Mouse (Mus musculus) liver, embryonic 14.5 days (tissue): Measurements from ENCODE around the gene Cdca4. TPM values are rescaled to one million over a fixed set of nuclear protein-coding genes. Genes with fewer than 3 reads are reported as not detected.

Source experiments
- ATAC-seq: fragments of 200-750 bp; cut with Nextera tagmentation; 2 replicates; pipeline ENCODE4 v1.8.0; 2017; ENCODE audit warnings: moderate number of reproducible peaks, mild to moderate bottlenecking, moderate library complexity; ENCODE audit not compliant: insufficient read depth
- DNase-seq, 3 experiments: peaks; one replicate each; pipeline ENCODE4 v3.0.0-alpha.2; 2012 to 2013; ENCODE audit warnings: low read depth in 3 of 3, low spot score in 3 of 3
- H3K27ac ChIP-seq: fragments of 300-500 bp; sonication (generic); 2 replicates; pipeline ENCODE4 v1.5.1; 2014; ENCODE audit warnings: moderate library complexity, mild to moderate bottlenecking, control low read depth, inconsistent platforms
- H3K27me3 ChIP-seq: fragments of 300-500 bp; sonication (generic); 2 replicates; pipeline ENCODE4 v1.6.1; 2014; ENCODE audit warnings: mild to moderate bottlenecking, low read length, moderate library complexity; ENCODE audit not compliant: control insufficient read depth, insufficient read depth
- H3K36me3 ChIP-seq: fragments of 300-500 bp; sonication (generic); replicated peaks from 2 replicates; pipeline ENCODE4 v1.6.1; 2014; ENCODE audit warnings: low read depth; ENCODE audit not compliant: control insufficient read depth, insufficient read depth
- H3K4me1 ChIP-seq, 2 experiments: fragments of 200-500 bp in 1 of 2; fragments of 300-500 bp in 1 of 2; sonication (generic) in 1 of 2; replicated peaks; 2 replicates each; pipeline ENCODE4 v1.6.1; 2012 to 2014; ENCODE audit warnings: antibody characterized with exemption in 1 of 2, inconsistent platforms in 1 of 2, low read length in 1 of 2; ENCODE audit not compliant: control insufficient read depth in 2 of 2, insufficient read depth in 2 of 2
- H3K4me2 ChIP-seq: fragments of 300-500 bp; sonication (generic); 2 replicates; pipeline ENCODE4 v1.6.1; 2014; ENCODE audit warnings: low read depth, mild to moderate bottlenecking, control low read depth, moderate library complexity
- H3K4me3 ChIP-seq, 2 experiments: fragments of 200-500 bp in 1 of 2; fragments of 300-500 bp in 1 of 2; sonication (generic) in 1 of 2; 2 replicates each; pipeline ENCODE4 v1.5.1; 2012 to 2014; ENCODE audit warnings: low read depth in 2 of 2, low read length in 2 of 2, mild to moderate bottlenecking in 2 of 2, control low read depth in 1 of 2, inconsistent platforms in 1 of 2, moderate library complexity in 1 of 2; ENCODE audit not compliant: insufficient read depth in 1 of 2
- H3K9ac ChIP-seq: fragments of 300-500 bp; sonication (generic); replicated peaks from 2 replicates; pipeline ENCODE4 v1.6.1; 2014; ENCODE audit warnings: mild to moderate bottlenecking, control low read depth, moderate library complexity
- H3K9me3 ChIP-seq: fragments of 300-500 bp; sonication (generic); 2 replicates; pipeline ENCODE4 v1.6.1; 2016; ENCODE audit warnings: low read length, mixed read lengths; ENCODE audit not compliant: control insufficient read depth
- CTCF ChIP-seq: IDR thresholded peaks from 2 replicates; pipeline ENCODE4 v1.5.1; 2016; ENCODE audit warnings: antibody characterized with exemption, low read depth, control low read depth
- EP300 ChIP-seq: IDR thresholded peaks from 2 replicates; pipeline ENCODE4 v1.6.1; 2016; ENCODE audit warnings: antibody characterized with exemption, low read depth
- WGBS: fragments of 180-500 bp; shearing (Covaris S2); extraction: QIAGEN DNeasy Blood & Tissue Kit; methylation state at CpG from one replicate; pipeline ENCODE4 v1.1.7; 2014; ENCODE audit not compliant: insufficient replicate concordance; 5-methylcytosine and 5-hydroxymethylcytosine counted together
- polyA plus RNA-seq, 2 experiments: library from polyadenylated mRNA; depleted of rRNA in 1 of 2; stranded (reverse) in 1 of 2; unstranded in 1 of 2; fragments of >200 nt; fragmentation: Nextera tagmentation in 1 of 2; extraction: Ambion mirVana in 1 of 2; gene quantifications; 2 replicates each; pipeline versions ENCODE4 v1.2.1 to v1.2.3; 2012 to 2014

The Cdca4 gene
- polyA plus RNA-seq, 2 experiments, result 39.9 to 61.3 TPM

DNA sequence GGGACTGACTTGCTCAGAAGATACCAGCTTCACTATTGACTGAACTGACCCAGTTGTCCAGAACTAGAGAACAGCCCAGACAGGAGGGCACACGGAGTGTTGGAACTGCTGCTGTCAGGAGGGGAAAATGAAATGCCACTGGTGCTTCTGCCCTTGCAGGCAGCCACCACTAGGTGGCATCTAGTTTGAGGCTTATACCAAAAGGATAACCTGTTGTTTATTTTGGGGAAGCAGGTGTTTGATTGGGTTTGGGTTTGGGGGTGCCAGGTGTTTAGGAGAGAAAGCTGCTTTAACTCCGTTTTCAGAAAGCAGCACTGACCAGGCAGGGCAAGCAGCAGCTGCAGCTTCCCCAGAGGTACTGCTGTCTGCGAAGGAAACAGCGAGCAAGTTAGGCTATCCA lies 12.9 kb downstream of the Cdca4 start:
- TF ChIP-seq EP300 (no peak), CTCF (peak; percentile 90)
- Histone ChIP-seq H3K27me3 (no peaks in the 10 kb centered on the region), H3K4me1 (peaks cover 0 to 1% of the 10 kb centered on the region in 2 experiments; a peak in 1 of 4 replicates), H3K9ac (no peak overlapping the region), H3K27ac (no peak overlapping the region), H3K9me3 (no peaks in the 10 kb centered on the region), H3K4me3 (no peak overlapping the region), H3K36me3 (peaks cover 51% of the 10 kb centered on the region), H3K4me2 (no peak overlapping the region)
- ATAC-seq (no peak), DNase-seq (no peak)
- WGBS, result 61% methylated on average over 4 of the region's 4 CpGs

DNA sequence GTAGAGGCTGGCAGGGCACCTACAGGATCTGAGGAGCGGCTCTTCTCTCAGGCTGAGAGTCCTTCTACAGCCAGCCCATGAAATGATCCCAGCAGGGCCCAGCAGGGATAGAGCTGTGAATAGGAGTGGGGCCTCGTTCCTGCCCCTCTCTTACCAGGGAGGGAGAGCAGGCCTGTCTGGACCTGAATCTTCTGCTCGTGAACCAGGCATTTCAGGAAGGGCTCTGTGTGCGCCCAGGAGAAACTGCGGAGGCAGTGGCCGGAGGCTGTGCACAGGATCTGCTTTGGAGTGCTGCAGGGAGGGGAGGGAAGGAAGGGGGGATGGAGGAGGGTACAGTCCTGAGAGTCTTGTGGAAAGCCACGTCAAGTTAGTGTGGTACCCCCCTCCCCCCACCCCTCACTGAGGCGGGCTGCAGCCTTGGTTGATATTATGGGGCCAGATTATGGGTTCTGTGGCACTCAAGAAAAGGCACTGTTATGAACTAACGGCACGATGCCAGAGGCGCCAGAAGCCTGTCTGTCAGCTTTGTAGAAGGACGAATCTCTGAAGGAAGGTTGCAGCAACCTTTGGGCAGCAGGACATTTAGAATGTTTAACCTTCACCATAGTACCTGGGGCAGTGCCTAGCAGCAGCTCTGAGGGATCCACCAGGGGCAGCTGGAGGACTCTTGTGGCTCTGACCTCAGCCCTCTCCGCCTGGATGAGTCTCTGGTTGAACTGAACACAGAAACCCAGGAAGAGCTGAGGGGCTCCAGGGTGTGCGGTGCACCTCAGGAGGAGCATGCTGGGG lies 14.3 kb downstream of the Cdca4 start:
- DNase-seq, result no peak
- TF ChIP-seq CTCF, result no peak
- TF ChIP-seq EP300, result no peak
- no peak overlapping the region for H3K4me2 ChIP-seq
- H3K9me3 ChIP-seq, result no peaks in the 10 kb centered on the region
- no peak overlapping the region for H3K27ac ChIP-seq
- no peak overlapping the region for H3K4me3 ChIP-seq
- 76% methylated on average over 14 of the region's 14 CpGs for WGBS
- peaks cover 38% of the 10 kb centered on the region for H3K36me3 ChIP-seq
- H3K9ac ChIP-seq, result no peak overlapping the region
- no peak for ATAC-seq
- H3K27me3 ChIP-seq, result peaks cover 3% of the 10 kb centered on the region
- no peaks in the 10 kb centered on the region for H3K4me1 ChIP-seq

DNA sequence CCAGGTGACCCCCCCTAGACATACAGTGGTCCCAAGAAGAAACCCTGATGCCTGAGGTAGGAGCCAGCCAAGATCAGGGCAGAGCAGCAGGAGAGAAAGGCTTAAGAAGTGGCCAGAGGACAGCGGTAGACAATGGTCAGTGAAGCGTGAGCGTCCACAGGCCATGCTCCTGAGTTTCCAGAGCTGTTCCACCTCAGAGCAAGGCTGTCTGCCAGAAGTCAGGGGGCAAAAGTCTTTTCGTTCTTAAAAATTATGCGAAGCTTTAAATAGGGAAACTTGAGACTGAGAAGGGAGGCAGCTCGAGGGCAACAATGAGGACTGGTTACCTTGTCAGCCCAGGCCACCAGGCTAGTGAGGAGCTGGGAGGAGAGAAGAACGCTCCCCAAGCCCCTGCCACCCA lies 15.9 kb downstream of the Cdca4 start:
- peaks cover 7% of the 10 kb centered on the region for H3K27me3 ChIP-seq
- TF ChIP-seq CTCF (no peak), EP300 (no peak)
- H3K36me3 ChIP-seq, result peaks cover 23% of the 10 kb centered on the region
- no peak for DNase-seq
- H3K4me3 ChIP-seq, result no peak overlapping the region
- no peaks in the 10 kb centered on the region for H3K9me3 ChIP-seq
- no peak overlapping the region for H3K4me2 ChIP-seq
- H3K27ac ChIP-seq, result no peak overlapping the region
- no peak overlapping the region for H3K9ac ChIP-seq
- no peak for ATAC-seq
- 82% methylated on average over 7 of the region's 7 CpGs for WGBS
- no peaks in the 10 kb centered on the region for H3K4me1 ChIP-seq

DNA sequence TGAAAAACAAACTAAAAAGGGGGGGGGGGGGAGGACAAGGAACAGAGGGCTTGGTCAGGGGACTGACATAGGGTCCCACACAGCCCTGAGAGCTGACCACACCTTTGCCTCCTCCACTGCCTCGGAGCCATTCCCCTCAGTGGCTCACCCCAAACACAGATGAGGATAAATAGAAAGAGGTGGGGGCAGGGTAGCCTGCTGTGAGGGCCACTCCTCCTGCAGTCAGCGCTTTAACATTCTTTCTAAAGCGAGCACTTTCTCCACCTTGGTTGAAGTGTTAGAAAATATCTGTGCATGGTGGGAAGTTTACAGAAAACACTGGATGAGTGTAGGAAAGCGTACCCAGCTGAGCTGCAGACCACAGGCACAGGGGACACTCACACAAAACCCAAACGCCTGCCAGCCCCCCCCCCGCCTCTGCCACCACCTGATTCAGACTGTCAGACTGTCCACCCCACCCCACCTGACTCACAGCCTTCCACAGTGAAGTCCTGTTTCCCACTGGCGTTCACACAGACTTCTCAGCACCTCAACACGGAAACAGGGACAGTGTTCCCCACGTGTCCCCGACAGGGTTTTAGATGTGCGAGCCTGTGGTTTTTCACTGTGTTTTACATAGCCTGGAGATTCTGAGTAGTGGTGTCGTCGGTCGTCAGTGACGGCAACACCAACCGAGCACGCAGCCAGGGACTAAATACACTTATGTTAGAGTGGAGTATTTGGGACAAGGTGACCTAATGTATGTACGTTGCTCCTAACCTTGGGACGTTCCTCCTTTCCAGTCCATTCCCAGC lies 18.9 kb downstream of the Cdca4 start:
- Histone ChIP-seq H3K27me3 (peaks cover 7% of the 10 kb centered on the region), H3K9me3 (no peaks in the 10 kb centered on the region), H3K36me3 (0 out of 2 replicates have a peak, but pooled peaks cover under 1% of the 10 kb centered on the region), H3K4me2 (no peak overlapping the region), H3K4me1 (no peaks in the 10 kb centered on the region), H3K27ac (no peak overlapping the region), H3K9ac (no peak overlapping the region), H3K4me3 (no peak overlapping the region)
- 59% methylated on average over 19 of the region's 19 CpGs for WGBS
- TF ChIP-seq CTCF, result no peak
- no peak for TF ChIP-seq EP300
- DNase-seq (no peak), ATAC-seq (no peak)

DNA sequence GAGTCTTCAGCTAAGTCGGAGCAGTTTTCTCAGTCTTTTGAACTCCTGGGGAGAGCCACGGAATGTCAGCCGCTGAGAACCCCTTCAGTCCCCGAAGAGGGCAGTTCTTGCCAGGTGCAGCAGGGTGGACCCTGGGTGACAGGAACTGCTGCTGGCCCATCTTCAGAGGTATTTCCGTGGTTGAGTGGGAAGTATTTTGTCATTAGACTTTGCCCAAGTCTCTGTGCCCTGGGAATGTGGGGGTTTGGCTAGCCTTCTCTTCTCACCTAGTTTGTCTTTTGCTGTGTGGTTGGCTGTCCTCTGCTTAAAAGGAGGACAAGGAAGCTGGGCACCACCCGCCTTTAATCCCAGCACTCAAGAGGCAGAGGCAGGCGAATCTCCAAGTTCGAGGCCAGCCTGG lies 19.6 kb downstream of the Cdca4 start:
- 16% methylated on average over 8 of the region's 8 CpGs for WGBS

More for the DNA sequence above, 19.6 kb downstream of the Cdca4 start:
- Histone ChIP-seq H3K9ac (no peak overlapping the region), H3K4me2 (peak overlapping the region; percentile 74), H3K4me3 (peak overlapping the region in 1 of 2 experiments; percentile 52; a peak in 2 of 4 replicates), H3K4me1 (no peaks in the 10 kb centered on the region), H3K36me3 (no peaks in the 10 kb centered on the region), H3K27ac (no peak overlapping the region), H3K27me3 (peaks cover 7% of the 10 kb centered on the region), H3K9me3 (no peaks in the 10 kb centered on the region)
- no peak for ATAC-seq
- DNase-seq, result no peak
- TF ChIP-seq EP300 (no peak), CTCF (no peak)
